Mouse (Mus musculus) MEL (cell line): ENCODE results near the gene Atxn7l1. TPM values are rescaled to one million over a fixed set of nuclear protein-coding genes. Genes with fewer than 3 reads are reported as not detected.

ENCODE experiments used
- DNase-seq: peaks from one replicate; pipeline ENCODE4 v3.0.0; 2011; ENCODE audit warnings: low read depth, low spot score
- H3K27ac ChIP-seq: 2 replicates; pipeline ENCODE4 v1.5.1; 2012; ENCODE audit warnings: low read depth, mild to moderate bottlenecking, control low read depth, low read length, moderate library complexity; ENCODE audit not compliant: control insufficient read depth
- H3K27me3 ChIP-seq, 2 experiments: fragments of 150-350 bp in 1 of 2; sonication (generic) in 1 of 2; 2 replicates each; pipeline ENCODE4 v1.6.1; 2012; ENCODE audit warnings: low read length in 2 of 2, mild to moderate bottlenecking in 2 of 2, improper control_type of control experiment in 1 of 2, moderate library complexity in 1 of 2; ENCODE audit not compliant: insufficient read depth in 2 of 2, control insufficient read depth in 1 of 2
- H3K36me3 ChIP-seq, 2 experiments: 2 replicates each; pipeline ENCODE4 v1.6.1; 2012 to 2014; ENCODE audit warnings: low read length in 2 of 2, improper control_type of control experiment in 1 of 2, inconsistent platforms in 1 of 2, mild to moderate bottlenecking in 1 of 2; ENCODE audit not compliant: insufficient read depth in 2 of 2, control insufficient read depth in 1 of 2
- H3K4me1 ChIP-seq, 2 experiments: fragments of 150-350 bp in 1 of 2; sonication (generic) in 1 of 2; 2 replicates each; pipeline ENCODE4 v1.6.1; 2012; ENCODE audit warnings: low read length in 2 of 2, improper control_type of control experiment in 1 of 2, mild to moderate bottlenecking in 1 of 2; ENCODE audit not compliant: insufficient read depth in 2 of 2, control insufficient read depth in 1 of 2
- H3K4me3 ChIP-seq, 2 experiments: fragments of 150-350 bp in 1 of 2; sonication (generic) in 1 of 2; 2 replicates each; pipeline ENCODE4 v1.5.1; 2012; ENCODE audit warnings: low read depth in 2 of 2, low read length in 2 of 2, mild to moderate bottlenecking in 2 of 2, moderate library complexity in 2 of 2, control low read depth in 1 of 2, improper control_type of control experiment in 1 of 2; ENCODE audit not compliant: control insufficient read depth in 1 of 2, insufficient read depth in 1 of 2
- H3K79me2 ChIP-seq: 2 replicates; pipeline ENCODE4 v1.6.1; 2012; ENCODE audit warnings: mild to moderate bottlenecking, low read length, moderate library complexity; ENCODE audit not compliant: control insufficient read depth, poor library complexity, insufficient read depth
- H3K9ac ChIP-seq: 2 replicates; pipeline ENCODE4 v1.6.1; 2012; ENCODE audit warnings: low read depth, mild to moderate bottlenecking, control low read depth, low read length, moderate library complexity; ENCODE audit not compliant: control insufficient read depth, poor library complexity, severe bottlenecking
- H3K9me3 ChIP-seq: fragments of 150-350 bp; sonication (generic); replicated peaks from 2 replicates; pipeline ENCODE4 v1.6.1; 2012; ENCODE audit warnings: mild to moderate bottlenecking, low read length, improper control_type of control experiment, moderate library complexity; ENCODE audit not compliant: insufficient read depth
- BHLHE40 ChIP-seq: IDR thresholded peaks from 2 replicates; pipeline ENCODE4 v1.6.1; 2012; ENCODE audit warnings: low read depth, mild to moderate bottlenecking, inconsistent platforms, low read length, improper control_type of control experiment, borderline replicate concordance
- CHD1 ChIP-seq: IDR thresholded peaks from 2 replicates; pipeline ENCODE4 v1.6.1; 2012; ENCODE audit warnings: low read depth, mild to moderate bottlenecking, inconsistent platforms, low read length, improper control_type of control experiment
- CHD2 ChIP-seq: IDR thresholded peaks from 2 replicates; pipeline ENCODE4 v1.6.1; 2011; ENCODE audit warnings: low read length, improper control_type of control experiment
- CTCF ChIP-seq, 3 experiments: IDR thresholded peaks in 2 of 3; conservative IDR thresholded peaks in 1 of 3; 2 replicates each; pipeline ENCODE4 v1.5.1; 2011 to 2012; ENCODE audit warnings: low read length in 3 of 3, low read depth in 2 of 3, mild to moderate bottlenecking in 2 of 3, improper control_type of control experiment in 1 of 3, inconsistent platforms in 1 of 3, mixed read lengths in 1 of 3, moderate library complexity in 1 of 3; ENCODE audit not compliant: control insufficient read depth in 1 of 3, insufficient read depth in 1 of 3, poor library complexity in 1 of 3, severe bottlenecking in 1 of 3
- E2F4 ChIP-seq: IDR thresholded peaks from 2 replicates; pipeline ENCODE4 v1.6.1; 2011; ENCODE audit warnings: low read depth, low read length, improper control_type of control experiment, borderline replicate concordance
- ELF1 ChIP-seq: IDR thresholded peaks from 2 replicates; pipeline ENCODE4 v1.6.1; 2014; ENCODE audit warnings: low read depth, mild to moderate bottlenecking, inconsistent platforms, low read length, improper control_type of control experiment, moderate library complexity
- EP300 ChIP-seq, 2 experiments: IDR thresholded peaks; 2 replicates each; pipeline ENCODE4 v1.6.1; 2011; ENCODE audit warnings: improper control_type of control experiment in 2 of 2, low read length in 2 of 2, low read depth in 1 of 2, mild to moderate bottlenecking in 1 of 2
- ETS1 ChIP-seq: IDR thresholded peaks from 2 replicates; pipeline ENCODE4 v1.6.1; 2012; ENCODE audit warnings: low read depth, mild to moderate bottlenecking, inconsistent platforms, low read length, improper control_type of control experiment, moderate library complexity
- GABPA ChIP-seq: IDR thresholded peaks from 2 replicates; pipeline ENCODE4 v1.6.1; 2012; ENCODE audit warnings: low read depth, mild to moderate bottlenecking, inconsistent platforms, low read length, improper control_type of control experiment, moderate library complexity
- GATA1 ChIP-seq: IDR thresholded peaks from 2 replicates; pipeline ENCODE4 v1.6.1; 2011; ENCODE audit warnings: low read depth, low read length, improper control_type of control experiment
- HCFC1 ChIP-seq: IDR thresholded peaks from 2 replicates; pipeline ENCODE4 v1.6.1; 2012; ENCODE audit warnings: low read depth, mild to moderate bottlenecking, inconsistent platforms, low read length, improper control_type of control experiment, moderate library complexity
- JUND ChIP-seq: IDR thresholded peaks from 2 replicates; pipeline ENCODE4 v1.6.1; 2011; ENCODE audit warnings: low read depth, mild to moderate bottlenecking, improper control_type of control experiment, low read length
- KAT2A ChIP-seq: conservative IDR thresholded peaks from 2 replicates; pipeline ENCODE4 v1.6.1; 2012; ENCODE audit warnings: low read depth, low read length, improper control_type of control experiment, inconsistent platforms
- MAFK ChIP-seq: IDR thresholded peaks from 2 replicates; pipeline ENCODE4 v1.6.1; 2011; ENCODE audit warnings: low read depth, mild to moderate bottlenecking, low read length, improper control_type of control experiment, borderline replicate concordance
- MAX ChIP-seq: IDR thresholded peaks from 2 replicates; pipeline ENCODE4 v1.6.1; 2011; ENCODE audit warnings: low read length, improper control_type of control experiment
- MAZ ChIP-seq: IDR thresholded peaks from 2 replicates; pipeline ENCODE4 v1.6.1; 2012; ENCODE audit warnings: low read depth, mild to moderate bottlenecking, inconsistent platforms, low read length, improper control_type of control experiment
- MEF2A ChIP-seq: IDR thresholded peaks from 2 replicates; pipeline ENCODE4 v1.6.1; 2014; ENCODE audit warnings: low read depth, mild to moderate bottlenecking, inconsistent platforms, low read length, improper control_type of control experiment; ENCODE audit not compliant: poor library complexity, insufficient replicate concordance, severe bottlenecking; ENCODE audit errors: extremely low read depth
- MXI1 ChIP-seq: IDR thresholded peaks from 2 replicates; pipeline ENCODE4 v1.6.1; 2011; ENCODE audit warnings: mild to moderate bottlenecking, low read depth, low read length, improper control_type of control experiment
- MYB ChIP-seq: IDR thresholded peaks from 2 replicates; pipeline ENCODE4 v1.6.1; 2011; ENCODE audit warnings: mild to moderate bottlenecking, low read depth, low read length, improper control_type of control experiment
- MYC ChIP-seq: IDR thresholded peaks from 2 replicates; pipeline ENCODE4 v1.6.1; 2011; ENCODE audit warnings: low read depth, mild to moderate bottlenecking, low read length, improper control_type of control experiment, moderate library complexity
- NELFE ChIP-seq: IDR thresholded peaks from 2 replicates; pipeline ENCODE4 v1.6.1; 2011; ENCODE audit warnings: low read depth, low read length, improper control_type of control experiment
- NRF1 ChIP-seq: IDR thresholded peaks from 2 replicates; pipeline ENCODE4 v1.6.1; 2014; ENCODE audit warnings: low read depth, mild to moderate bottlenecking, inconsistent platforms, low read length, improper control_type of control experiment, moderate library complexity; ENCODE audit not compliant: poor library complexity, insufficient read depth, severe bottlenecking
- POLR2A ChIP-seq, 2 experiments: IDR thresholded peaks; 2 replicates each; pipeline ENCODE4 v1.6.1; 2011 to 2012; ENCODE audit warnings: low read length in 2 of 2, mild to moderate bottlenecking in 2 of 2, control low read depth in 1 of 2, improper control_type of control experiment in 1 of 2, low read depth in 1 of 2, moderate library complexity in 1 of 2; ENCODE audit not compliant: control insufficient read depth in 1 of 2, insufficient read depth in 1 of 2, poor library complexity in 1 of 2
- POLR2AphosphoS2 ChIP-seq: IDR thresholded peaks from 2 replicates; pipeline ENCODE4 v1.6.1; 2011; ENCODE audit warnings: low read length, improper control_type of control experiment
- POLR2AphosphoS5 ChIP-seq: IDR thresholded peaks from 2 replicates; pipeline ENCODE4 v1.6.1; 2012; ENCODE audit warnings: low read depth, borderline replicate concordance, mild to moderate bottlenecking, inconsistent platforms, low read length, moderate library complexity, mixed read lengths
- RCOR1 ChIP-seq: IDR thresholded peaks from 2 replicates; pipeline ENCODE4 v1.6.1; 2012; ENCODE audit warnings: low read depth, mild to moderate bottlenecking, inconsistent platforms, low read length, improper control_type of control experiment
- SIN3A ChIP-seq: IDR thresholded peaks from 2 replicates; pipeline ENCODE4 v1.6.1; 2012; ENCODE audit warnings: low read length, improper control_type of control experiment, inconsistent platforms
- SMC3 ChIP-seq: IDR thresholded peaks from 2 replicates; pipeline ENCODE4 v1.6.1; 2011; ENCODE audit warnings: low read depth, low read length, improper control_type of control experiment
- TAL1 ChIP-seq: IDR thresholded peaks from 2 replicates; pipeline ENCODE4 v1.6.1; 2012; ENCODE audit warnings: mild to moderate bottlenecking, inconsistent platforms, low read length, moderate library complexity, mixed read lengths
- TCF12 ChIP-seq: IDR thresholded peaks from 2 replicates; pipeline ENCODE4 v1.6.1; 2014; ENCODE audit warnings: low read depth, mild to moderate bottlenecking, inconsistent platforms, low read length, improper control_type of control experiment, moderate library complexity
- UBTF ChIP-seq: IDR thresholded peaks from 2 replicates; pipeline ENCODE4 v1.6.1; 2012; ENCODE audit warnings: low read depth, mild to moderate bottlenecking, inconsistent platforms, low read length, improper control_type of control experiment, moderate library complexity, borderline replicate concordance; ENCODE audit not compliant: insufficient read depth
- USF2 ChIP-seq, 2 experiments: IDR thresholded peaks; 2 replicates each; pipeline ENCODE4 v1.6.1; 2011 to 2012; ENCODE audit warnings: improper control_type of control experiment in 2 of 2, low read length in 2 of 2, borderline replicate concordance in 1 of 2, inconsistent platforms in 1 of 2, low read depth in 1 of 2, mild to moderate bottlenecking in 1 of 2; ENCODE audit not compliant: insufficient read depth in 1 of 2
- ZKSCAN1 ChIP-seq: IDR thresholded peaks from 2 replicates; pipeline ENCODE4 v1.6.1; 2012; ENCODE audit warnings: low read depth, mild to moderate bottlenecking, inconsistent platforms, low read length, improper control_type of control experiment, moderate library complexity
- ZMIZ1 ChIP-seq: IDR thresholded peaks from 2 replicates; pipeline ENCODE4 v1.6.1; 2012; ENCODE audit warnings: low read depth, mild to moderate bottlenecking, inconsistent platforms, low read length, improper control_type of control experiment, moderate library complexity
- ZNF384 ChIP-seq: IDR thresholded peaks from 2 replicates; pipeline ENCODE4 v1.6.1; 2012; ENCODE audit warnings: low read depth, mild to moderate bottlenecking, inconsistent platforms, low read length, improper control_type of control experiment
- polyA plus RNA-seq, 2 experiments: library from polyadenylated mRNA; stranded (reverse) in 1 of 2; unstranded in 1 of 2; fragments of >175 nt in 1 of 2; fragments of >200 nt in 1 of 2; gene quantifications; 2 replicates each; pipeline versions ENCODE4 v1.2.1 to v1.2.4; 2012; ENCODE audit warnings: low replicate concordance in 2 of 2, low read depth in 1 of 2; ENCODE audit not compliant: insufficient read length in 2 of 2, insufficient read depth in 1 of 2, missing spikeins in 1 of 2
- total RNA-seq: library from RNA; depleted of rRNA; stranded (reverse); fragments of 300-350 nt; gene quantifications from 2 replicates; pipeline ENCODE4 v1.2.3, GENCODE M21; 2012

Gene Atxn7l1
- total and polyA plus RNA-seq, 3 experiments, result 11.6 to 50.3 TPM; not detected in 1

GRCm38 (mm10) chr12:33317792-33318530, 170.5 kb downstream of the Atxn7l1 start:
- H3K4me3 ChIP-seq, result peak overlapping the region; percentile 35 to 61; a peak in 3 of 4 replicates
- H3K27ac ChIP-seq, result peak overlapping the region; percentile 90
- peak; percentile 88 for DNase-seq
- H3K27me3 ChIP-seq, result no peaks in the 10 kb centered on the region
- no peaks in the 10 kb centered on the region for H3K9me3 ChIP-seq
- H3K9ac ChIP-seq, result peak overlapping the region; percentile 58
- peaks cover 11 to 34% of the 10 kb centered on the region in 2 experiments for H3K4me1 ChIP-seq
- peaks cover 49% of the 10 kb centered on the region for H3K79me2 ChIP-seq
- H3K36me3 ChIP-seq, result peaks cover 3 to 37% of the 10 kb centered on the region in 2 experiments
- TF ChIP-seq KAT2A (no peak; the same call in 1 of the 2 replicates), BHLHE40 (peak; percentile 86), EP300 (IDR thresholded peaks at IDR 0.05; ENCODE audit: low read depth in 1 of 2, low read length in 2 of 2) (peak; percentile 91), GABPA (no peak), MAX (peak; percentile 31; the same call in 1 of the 2 replicates), USF2 (IDR thresholded peaks at IDR 0.05; ENCODE audit: borderline replicate concordance in 1 of 2, insufficient read depth in 1 of 2, low read depth in 1 of 2, low read length in 2 of 2) (no peak), POLR2A (IDR thresholded peaks at IDR 0.05; ENCODE audit: control insufficient read depth in 1 of 2, insufficient read depth in 1 of 2, low read depth in 1 of 2, low read length in 2 of 2, poor library complexity in 1 of 2) (no peak), MYB (0 out of 2 replicates have a peak, but pooled peaks have one; percentile 41), CHD1 (no peak), ZKSCAN1 (no peak), NRF1 (no peak), POLR2AphosphoS5 (no peak), ELF1 (peak; percentile 47; the same call in 1 of the 2 replicates), TAL1 (peak; percentile 93), MYC (no peak), MXI1 (peak; percentile 84), MAFK (no peak; the same call in 1 of the 2 replicates), SIN3A (peak; percentile 89), JUND (0 out of 2 replicates have a peak, but pooled peaks have one; percentile 36), NELFE (no peak), MAZ (peak; percentile 93), CTCF (IDR thresholded peaks at IDR 0.05 in 2 of 3, conservative IDR thresholded peaks at IDR 0.05 in 1 of 3; ENCODE audit: control insufficient read depth in 1 of 3, insufficient read depth in 1 of 3, low read depth in 2 of 3, low read length in 3 of 3, poor library complexity in 1 of 3, severe bottlenecking in 1 of 3) (no peak), CHD2 (no peak), GATA1 (peak; percentile 94), RCOR1 (peak; percentile 81), ZNF384 (no peak; the same call in 1 of the 2 replicates), ZMIZ1 (no peak), MEF2A (no peak), E2F4 (no peak), SMC3 (no peak), POLR2AphosphoS2 (no peak), TCF12 (peak; percentile 96), UBTF (no peak), ETS1 (peak; percentile 90), HCFC1 (0 out of 2 replicates have a peak, but pooled peaks have one; percentile 40)
